Mouse (Mus musculus): ENCODE measurements around the gene Rad51b.

The Rad51b gene

DNA sequence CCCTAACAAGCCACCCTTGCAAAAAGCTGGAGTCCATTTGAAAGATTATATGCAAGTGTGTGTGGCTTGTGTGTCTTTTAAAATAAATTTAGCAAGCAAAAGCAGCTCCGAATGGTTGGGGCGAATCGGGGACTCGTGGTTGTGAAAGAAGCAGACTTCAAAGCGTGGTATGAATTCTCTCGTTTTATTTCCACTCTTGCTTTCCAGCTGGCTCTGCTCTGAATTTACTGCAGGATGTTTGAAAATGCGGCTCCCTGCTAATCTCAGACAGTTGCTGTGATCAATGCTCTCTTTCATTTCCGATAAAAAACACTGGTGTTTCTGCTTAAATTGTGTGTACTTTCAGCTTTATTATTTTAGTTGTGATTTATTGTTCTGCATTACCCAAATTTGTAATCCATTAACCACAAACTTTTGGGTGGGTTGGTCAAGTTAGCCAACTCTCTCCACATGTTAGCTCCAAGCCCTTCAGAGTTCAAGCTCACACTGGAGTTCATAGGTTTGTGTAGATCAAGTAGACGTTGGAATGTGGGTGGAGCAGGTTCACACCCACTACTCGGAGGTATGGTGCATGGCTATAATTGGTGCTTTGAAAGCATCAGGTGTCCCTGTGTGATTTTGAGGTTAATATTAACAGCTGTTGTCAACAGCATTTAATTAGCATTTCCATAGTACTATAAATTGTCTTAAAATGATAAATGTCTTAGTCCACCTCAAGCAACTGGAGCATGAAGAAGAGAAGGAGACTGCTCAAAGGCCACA lies 366.2 kb downstream of the Rad51b start:
- no peak for DNase-seq

DNA sequence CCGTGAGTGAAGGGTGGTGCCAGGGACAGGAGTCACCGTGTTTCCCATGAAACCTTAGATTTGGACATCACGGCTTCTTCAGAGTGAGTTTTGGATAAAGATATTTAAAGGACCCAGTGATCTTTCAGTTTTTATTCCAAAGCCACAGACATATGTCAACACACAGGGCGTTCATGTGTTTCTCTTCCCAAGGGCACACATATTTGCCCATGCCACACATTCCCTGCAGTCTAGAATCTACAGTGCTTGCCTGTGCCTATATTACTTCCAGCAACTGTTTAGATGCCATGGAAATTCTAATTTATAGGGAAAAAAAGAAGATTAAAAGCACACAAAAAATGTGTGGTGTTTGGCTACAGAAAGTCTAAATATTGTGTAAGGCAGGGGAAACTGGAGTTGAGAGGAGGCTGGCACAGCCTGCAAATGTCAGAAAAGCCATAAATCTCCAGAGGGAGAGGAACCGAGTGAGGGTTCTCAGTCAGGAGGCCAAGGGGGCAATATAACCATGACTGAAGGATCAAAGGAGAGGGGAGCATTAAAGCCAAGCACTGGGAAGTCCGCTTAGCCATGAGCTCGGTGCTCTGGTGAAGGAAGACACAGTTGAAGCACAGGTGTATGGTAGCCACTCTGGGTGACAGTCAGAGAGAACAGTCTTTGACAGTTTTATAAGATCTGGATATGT lies 367.0 kb downstream of the Rad51b start:
- DNase-seq = no peak

DNA sequence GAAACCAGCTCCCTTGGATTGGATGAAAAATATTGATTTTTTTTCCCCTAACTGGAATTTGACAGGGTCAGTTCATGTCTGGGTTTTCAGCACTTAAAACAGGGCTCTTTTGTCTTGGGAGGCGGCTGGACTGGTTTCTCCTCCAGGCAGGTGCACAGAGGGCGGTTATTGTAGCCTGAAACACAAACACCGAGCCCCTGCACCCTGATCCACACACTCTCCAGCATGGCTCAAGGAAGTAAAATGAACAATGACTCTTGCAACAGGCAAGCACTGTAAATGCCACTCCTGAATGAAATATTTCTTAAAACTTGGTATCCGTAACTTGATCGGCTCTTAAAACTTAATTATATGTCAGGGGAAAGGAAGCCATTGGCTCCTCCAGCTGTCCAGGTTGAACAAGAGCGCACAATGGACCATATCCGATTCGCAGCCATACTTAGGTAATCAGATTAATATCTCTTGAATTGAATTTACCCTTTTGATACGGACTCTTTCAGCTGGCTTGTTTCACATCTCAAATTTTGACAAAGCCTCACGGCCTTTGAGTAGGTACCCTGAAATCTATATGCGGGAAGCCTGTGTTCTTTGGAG lies 377.9 kb downstream of the Rad51b start:
- no peak for DNase-seq

DNA sequence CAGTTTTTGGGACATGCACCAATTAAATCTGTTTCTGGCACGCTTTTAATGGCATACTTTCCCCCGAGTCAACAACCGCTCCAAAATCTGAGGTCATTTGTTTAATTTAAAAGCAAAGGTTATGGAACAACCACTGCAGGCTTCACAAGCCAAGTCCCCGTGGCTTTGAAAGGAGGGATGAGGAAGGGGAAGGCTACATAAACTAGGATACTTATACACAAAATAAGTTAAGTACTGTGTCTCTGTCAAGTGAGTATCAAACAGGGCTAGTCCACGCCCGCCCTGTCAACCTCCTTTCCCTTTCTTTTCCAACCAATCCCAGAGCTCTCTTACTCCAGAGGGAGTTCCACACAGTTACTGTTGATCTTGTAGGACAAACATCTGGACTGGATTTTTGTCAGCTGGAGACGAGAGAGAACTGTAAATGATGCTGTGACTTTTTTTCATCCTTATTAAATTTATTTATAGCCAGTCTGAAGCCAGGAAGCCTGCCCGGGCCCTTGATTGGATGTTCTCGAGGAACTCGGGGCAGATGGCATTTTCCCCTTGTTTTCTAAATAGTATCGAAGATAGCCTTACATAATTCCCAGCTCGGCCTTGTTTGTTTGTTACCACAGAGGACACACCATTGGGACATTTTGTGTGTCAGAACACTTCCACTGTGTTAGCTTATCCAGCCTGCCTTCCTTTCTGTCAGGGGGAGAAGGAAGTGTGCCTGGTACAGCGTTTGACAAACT lies 378.5 kb downstream of the Rad51b start:
- no peak for DNase-seq

DNA sequence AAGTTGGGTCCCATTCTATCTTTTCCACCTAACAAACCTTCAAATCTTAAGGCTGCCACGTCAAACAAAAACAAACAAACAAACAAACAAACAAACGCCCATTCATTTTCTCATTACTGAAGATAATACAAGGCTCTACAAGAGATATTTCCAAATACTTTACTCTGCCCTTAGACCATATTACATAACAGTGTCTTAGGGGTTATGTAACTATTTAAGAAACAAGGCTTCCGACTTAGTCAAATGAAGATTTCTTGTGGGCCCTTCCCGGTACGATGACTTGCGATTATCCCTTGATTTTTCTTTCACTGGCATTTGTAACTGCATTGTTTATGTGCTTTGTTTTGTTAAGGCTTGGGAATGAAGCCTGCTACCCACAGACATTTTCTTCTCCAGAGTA lies 379.2 kb downstream of the Rad51b start:
- DNase-seq = no peak

- no peak for DNase-seq
These were observed 379.8 kb downstream of the Rad51b start for GRCm38 (mm10) chr12:79676896-79677295.

GRCm38 (mm10) chr12:79679251-79679901 lies 382.3 kb downstream of the Rad51b start:
- no peak for DNase-seq

GRCm38 (mm10) chr12:79679941-79680697 lies 383.0 kb downstream of the Rad51b start:
- no peak for DNase-seq

DNA sequence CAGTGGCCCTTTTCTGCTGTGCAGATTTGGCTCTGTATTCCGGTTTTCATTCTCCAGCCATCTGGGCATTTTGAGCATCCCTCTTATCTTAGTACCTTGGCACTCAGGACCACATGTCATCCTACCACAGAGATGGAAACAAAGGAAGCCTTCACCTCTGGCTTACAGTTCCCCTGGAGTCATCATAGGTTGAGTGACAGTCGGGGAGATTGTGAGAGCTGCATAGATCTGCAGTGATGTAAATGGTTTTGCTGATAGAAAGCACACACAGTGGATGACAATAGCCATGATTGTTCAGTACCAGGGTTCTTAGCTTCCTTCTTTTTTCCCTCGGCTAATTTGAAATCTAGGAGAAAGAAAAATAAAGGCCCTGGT lies 383.6 kb downstream of the Rad51b start:
- DNase-seq = no peak

GRCm38 (mm10) chr12:79681571-79681970 lies 384.5 kb downstream of the Rad51b start:
- DNase-seq = no peak

- no peak for DNase-seq
These were observed 386.3 kb downstream of the Rad51b start for GRCm38 (mm10) chr12:79683350-79683749.

GRCm38 (mm10) chr12:79683759-79684158 lies 386.7 kb downstream of the Rad51b start:
- DNase-seq = no peak

DNA sequence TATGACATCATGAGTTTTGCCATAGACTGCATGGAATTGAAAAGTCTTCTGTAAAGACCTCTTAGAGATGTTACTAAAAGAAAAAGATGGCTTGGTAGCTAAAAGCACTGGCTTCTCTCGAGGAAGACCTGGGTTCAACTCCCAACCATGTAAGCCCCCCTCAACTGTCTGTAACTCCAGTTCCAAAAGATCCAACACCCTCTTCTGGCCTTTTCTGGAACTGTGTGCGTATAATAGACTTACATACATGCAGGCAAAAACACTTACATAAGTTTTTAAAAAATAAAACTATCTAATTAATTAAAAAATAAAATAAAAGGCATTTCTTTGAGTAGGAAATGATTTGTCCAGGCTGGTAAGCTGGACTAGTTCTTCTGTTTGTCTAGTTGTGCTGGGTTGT lies 387.3 kb downstream of the Rad51b start:
- no peak for DNase-seq

GRCm38 (mm10) chr12:79686594-79687325 lies 389.7 kb downstream of the Rad51b start:
- no peak for DNase-seq

- no peak for DNase-seq
These were observed 390.8 kb downstream of the Rad51b start for GRCm38 (mm10) chr12:79687683-79688386.

DNA sequence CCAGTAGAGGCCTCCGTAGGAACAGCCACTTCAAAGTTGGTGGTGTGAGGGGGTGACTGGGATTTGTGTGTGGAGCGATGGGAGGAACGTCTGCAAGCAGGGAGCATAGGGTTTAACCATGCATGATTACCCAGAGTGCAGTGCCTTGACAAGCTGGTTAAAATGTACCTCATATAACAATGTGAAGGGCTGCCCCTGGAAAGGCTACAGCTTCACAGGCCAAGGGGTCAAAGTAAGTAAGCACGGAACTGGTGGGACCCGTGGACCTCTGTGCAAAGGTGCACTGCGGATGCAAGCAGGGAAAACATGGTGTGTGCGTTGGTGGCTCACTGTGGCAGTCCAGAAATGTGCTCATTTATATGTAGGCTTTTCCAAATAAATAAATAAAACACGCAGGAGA lies 392.2 kb downstream of the Rad51b start:
- no peak for DNase-seq

DNA sequence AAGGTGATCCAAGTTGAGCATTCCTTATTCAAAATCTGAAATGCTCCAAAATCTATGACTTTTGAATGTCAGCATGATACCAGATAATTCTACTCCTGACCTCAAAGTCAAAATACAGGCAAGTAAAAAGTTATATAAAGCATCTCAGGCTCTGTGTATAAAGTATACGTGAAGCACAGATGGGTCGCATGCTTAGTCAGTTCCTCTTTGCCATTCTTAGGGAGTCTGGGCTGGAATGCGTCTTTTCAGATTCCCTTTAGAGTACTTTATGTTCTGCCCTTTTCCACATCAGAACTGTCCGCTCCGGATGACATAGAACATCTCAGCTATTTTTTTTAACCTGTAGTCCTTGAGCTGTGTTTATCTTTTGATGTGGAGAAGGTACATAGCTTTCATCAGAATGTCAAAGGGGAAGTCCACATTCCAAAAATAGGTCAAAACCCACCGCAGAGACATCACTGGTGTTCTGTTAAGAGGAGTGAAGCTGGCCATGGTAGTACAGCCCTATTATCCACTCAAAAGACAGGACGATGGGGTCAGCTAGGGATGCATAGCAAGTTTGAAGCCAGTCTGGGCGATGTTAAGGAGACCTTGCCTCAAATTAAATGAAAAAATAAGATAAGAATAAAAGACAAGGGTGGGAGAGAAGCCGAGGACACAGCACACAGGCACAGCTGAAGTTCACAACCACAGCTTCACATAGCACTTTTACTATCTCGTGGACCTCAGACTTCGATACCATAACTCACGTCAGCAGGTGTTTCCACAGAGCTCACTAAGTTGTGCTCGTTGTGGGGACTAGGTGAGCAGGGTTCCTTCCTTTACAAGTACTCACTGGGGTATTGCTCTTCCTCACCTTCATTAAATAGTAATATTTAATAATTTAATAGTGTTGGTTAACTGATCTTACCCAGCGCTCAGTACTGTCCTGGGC lies 395.1 kb downstream of the Rad51b start:
- DNase-seq = no peak

DNA sequence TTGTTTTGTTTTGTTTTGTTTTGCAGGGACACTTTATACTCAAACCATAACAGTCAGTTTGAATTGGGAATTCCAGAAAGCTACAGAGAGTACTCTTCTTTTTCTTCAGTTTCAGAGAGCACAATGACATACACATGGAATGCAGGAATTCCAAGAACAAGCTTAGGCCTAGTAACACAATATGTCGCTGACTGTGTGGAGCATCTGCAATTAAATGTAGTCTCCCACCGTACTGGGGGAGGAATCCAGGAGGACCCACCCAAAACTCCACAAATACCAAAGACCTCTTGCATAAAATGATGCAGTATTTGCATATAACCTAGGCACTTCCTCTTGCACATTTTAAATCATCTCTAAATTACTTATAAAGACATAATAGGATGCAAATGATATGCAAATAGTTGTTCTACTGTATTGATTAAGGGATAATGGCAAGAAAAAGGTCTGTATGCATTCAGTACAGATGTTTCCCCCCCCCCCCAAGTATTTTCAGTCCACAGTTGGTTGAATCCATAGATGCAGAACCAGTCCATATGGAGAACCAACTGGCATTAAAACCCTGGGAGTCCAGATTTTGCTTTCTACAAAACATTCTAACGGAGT lies 398.9 kb downstream of the Rad51b start:
- DNase-seq = no peak

GRCm38 (mm10) chr12:79703555-79703954 lies 406.5 kb downstream of the Rad51b start:
- no peak for DNase-seq
